ENCODE assay signal across 11 mouse cellular contexts in the genomic region with DNA sequence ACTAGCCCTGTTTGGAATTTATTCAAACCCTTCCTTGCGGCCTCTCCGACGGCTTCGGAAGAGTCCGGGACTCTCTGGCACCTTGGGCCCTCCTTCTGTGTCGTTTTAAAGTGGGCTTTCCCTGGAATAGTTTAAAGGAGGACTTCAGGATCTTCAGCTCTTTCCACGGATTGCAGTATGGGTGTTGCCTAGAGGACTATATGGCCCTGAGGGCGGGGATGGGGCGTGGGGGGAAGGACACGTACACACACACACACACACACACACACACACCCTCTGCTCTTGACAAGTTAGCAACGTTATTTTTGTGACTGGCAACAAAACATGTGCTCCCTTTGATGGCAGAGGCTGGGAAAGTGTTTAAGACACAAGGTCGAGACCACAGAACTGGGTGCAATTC. TPM values are rescaled to one million over a fixed set of nuclear protein-coding genes. Genes with fewer than 3 reads are reported as not detected.
DNase-seq lines count a peak whose midpoint lies in the region; ATAC-seq and TF ChIP-seq lines count a peak whose summit lies in the region.
"Had no signal": no experiment of that assay in that cellular context is flagged by ENCODE, and none has a peak within 500 bp of the region (broad histone marks: within the 10 kb centered on the region; RNA-seq: fewer than 3 reads in every experiment).

No protein-coding gene starts in this region.

- ATAC-seq in embryonic facial prominence, embryonic 11.5 days (replicated peaks; ENCODE audit: insufficient number of reproducible peaks, low FRiP score, low TSS enrichment, low read depth) = no peak
- ATAC-seq in hindbrain, embryonic 12.5 days (ENCODE audit: low FRiP score) = no peak
- no peak for ATAC-seq in midbrain, postnatal 0 days (ENCODE audit: low FRiP score)

- no peaks in the 10 kb centered on the region for H3K9me3 ChIP-seq in embryonic facial prominence, embryonic 11.5 days (replicated peaks; ENCODE audit: control insufficient read depth, low read length)
- no peaks in the 10 kb centered on the region for H3K9me3 ChIP-seq in hindbrain, embryonic 12.5 days (replicated peaks)
- H3K9me3 ChIP-seq in midbrain, postnatal 0 days (ENCODE audit: low read length) = no peaks in the 10 kb centered on the region

- TF ChIP-seq CTCF in kidney, adult 2 months (conservative IDR thresholded peaks at IDR 0.05; ENCODE audit: insufficient read depth, insufficient read length, low read depth, low read length) = no peak
- no peak for TF ChIP-seq CTCF in midbrain, postnatal 0 days (IDR thresholded peaks at IDR 0.05)

- peaks cover 15% of the 10 kb centered on the region; the same call in 1 of the 2 replicates for H3K4me1 ChIP-seq in kidney, adult 2 months (ENCODE audit: control insufficient read depth, insufficient read depth, low read length)
- no peaks in the 10 kb centered on the region; the same call in 1 of the 2 replicates for H3K4me1 ChIP-seq in embryonic facial prominence, embryonic 11.5 days (ENCODE audit: control insufficient read depth, insufficient read depth, low read length)
- H3K4me1 ChIP-seq in hindbrain, embryonic 12.5 days = peaks cover 26% of the 10 kb centered on the region
- peaks cover 3% of the 10 kb centered on the region; the same call in 1 of the 2 replicates for H3K4me1 ChIP-seq in midbrain, postnatal 0 days (ENCODE audit: insufficient read depth, low read length)

- H3K27me3 ChIP-seq in kidney, adult 2 months (replicated peaks; ENCODE audit: control insufficient read depth, insufficient read depth, low read length) = no peaks in the 10 kb centered on the region
- H3K27me3 ChIP-seq in embryonic facial prominence, embryonic 11.5 days (ENCODE audit: control insufficient read depth, insufficient read depth, low read length) = no peaks in the 10 kb centered on the region
- H3K27me3 ChIP-seq in hindbrain, embryonic 12.5 days = peaks cover 27% of the 10 kb centered on the region
- no peaks in the 10 kb centered on the region for H3K27me3 ChIP-seq in midbrain, postnatal 0 days (ENCODE audit: insufficient read depth, low read length)

- TF ChIP-seq POLR2A in kidney, adult 2 months (IDR thresholded peaks at IDR 0.05; ENCODE audit: low read depth, low read length) = no peak

- no peak overlapping the region for H3K9ac ChIP-seq in embryonic facial prominence, embryonic 11.5 days (replicated peaks; ENCODE audit: low read length)
- no peak overlapping the region for H3K9ac ChIP-seq in hindbrain, embryonic 12.5 days
- peak overlapping the region; percentile 19; the same call in 1 of the 2 replicates for H3K9ac ChIP-seq in midbrain, postnatal 0 days (replicated peaks; ENCODE audit: low read length, poor library complexity, severe bottlenecking)

- no peak overlapping the region for H3K27ac ChIP-seq in kidney, adult 2 months (ENCODE audit: insufficient read depth, low read depth, low read length)
- no peak overlapping the region for H3K27ac ChIP-seq in embryonic facial prominence, embryonic 11.5 days (replicated peaks; ENCODE audit: low read depth, low read length)
- H3K27ac ChIP-seq in hindbrain, embryonic 12.5 days = no peak overlapping the region
- no peak overlapping the region for H3K27ac ChIP-seq in midbrain, postnatal 0 days (ENCODE audit: low read depth, low read length)

- peak overlapping the region; percentile 88 for H3K4me2 ChIP-seq in embryonic facial prominence, embryonic 11.5 days (ENCODE audit: low read depth, low read length)
- peak overlapping the region; percentile 67 for H3K4me2 ChIP-seq in hindbrain, embryonic 12.5 days (replicated peaks)
- H3K4me2 ChIP-seq in midbrain, postnatal 0 days (ENCODE audit: low read depth, low read length, poor library complexity, severe bottlenecking) = peak overlapping the region; percentile 71

- peak overlapping the region; percentile 27; the same call in 1 of the 2 replicates for H3K4me3 ChIP-seq in kidney, adult 2 months (ENCODE audit: insufficient read depth, low read depth, low read length)
- H3K4me3 ChIP-seq in embryonic facial prominence, embryonic 11.5 days (ENCODE audit: low read depth, low read length) = peak overlapping the region; percentile 65; the same call in 1 of the 2 replicates
- peak overlapping the region; percentile 64; the same call in 1 of the 2 replicates for H3K4me3 ChIP-seq in hindbrain, embryonic 12.5 days
- peak overlapping the region; percentile 70 for H3K4me3 ChIP-seq in midbrain, postnatal 0 days (ENCODE audit: low read depth, low read length)

- no peak for DNase-seq in kidney, adult 2 months
- no peak for DNase-seq in kidney, postnatal 25 days
- no peak for DNase-seq in embryonic facial prominence, embryonic 11.5 days (ENCODE audit: low spot score)
- DNase-seq in midbrain, postnatal 0 days (ENCODE audit: low spot score) = no peak
- DNase-seq in adrenal gland, postnatal 36 days = no peak
- no peak for DNase-seq in left cerebral cortex, adult 9 months (ENCODE audit: low spot score in 2 of 2)
- no peak for DNase-seq in gastrocnemius, adult 18-20 months (ENCODE audit: low spot score)
- DNase-seq: thymus, adult 2 months had no signal

- H3K36me3 ChIP-seq in kidney, adult 2 months (ENCODE audit: control insufficient read depth, insufficient read depth, low read length) = no peaks in the 10 kb centered on the region
- no peaks in the 10 kb centered on the region for H3K36me3 ChIP-seq in embryonic facial prominence, embryonic 11.5 days (replicated peaks; ENCODE audit: control insufficient read depth, insufficient read depth, low read depth, low read length)
- no peaks in the 10 kb centered on the region for H3K36me3 ChIP-seq in hindbrain, embryonic 12.5 days
- H3K36me3 ChIP-seq in midbrain, postnatal 0 days (ENCODE audit: insufficient read depth, low read length) = no peaks in the 10 kb centered on the region; the same call in 1 of the 2 replicates

- WGBS in kidney, adult 2 months = 26% methylated on average over 12 of the region's 12 CpGs
- 38% methylated on average over 12 of the region's 12 CpGs for WGBS in embryonic facial prominence, embryonic 11.5 days
- WGBS in hindbrain, embryonic 12.5 days = 38% methylated on average over 12 of the region's 12 CpGs
- 38% methylated on average over 12 of the region's 12 CpGs for WGBS in midbrain, postnatal 0 days

RNA-seq across cellular contexts. Expression of a gene that starts 1.2 kb away (rescaled TPM):
- polyA plus RNA-seq in kidney, adult 2 months (2012; rRNA removed) = 16.8 and 17.4 TPM in 2 replicates
- 14.2 and 14.9 TPM in 2 replicates for polyA plus RNA-seq in embryonic facial prominence, embryonic 11.5 days (2014; fragmentation: Nextera tagmentation; extraction: Ambion mirVana)
- 6.5 and 7.6 TPM in 2 replicates for polyA plus RNA-seq in hindbrain, embryonic 12.5 days (2016; fragmentation: Nextera tagmentation; extraction: Ambion mirVana)
- total RNA-seq in midbrain, postnatal 0 days (2014; rRNA removed) = 12.6 and 15.6 TPM in 2 replicates
- polyA plus RNA-seq in midbrain, postnatal 0 days (2015; fragmentation: Nextera tagmentation; extraction: Ambion mirVana) = 16.5 and 16.7 TPM in 2 replicates
- 10 to 100 TPM; 11.1 to 12.5 TPM for total RNA-seq in adrenal gland, postnatal 36 days (2021)
- 1 to 10 TPM; 3.3 to 7.9 TPM for total RNA-seq in gastrocnemius, adult 18-20 months (2021)

RNA-seq across cellular contexts. Expression of a gene that starts 54.0 kb away (rescaled TPM):
- polyA plus RNA-seq in kidney, adult 2 months (2012; rRNA removed) = not detected in 2 replicates
- polyA plus RNA-seq in embryonic facial prominence, embryonic 11.5 days (2014; fragmentation: Nextera tagmentation; extraction: Ambion mirVana) = not detected in 2 replicates
- not detected in 2 replicates for polyA plus RNA-seq in hindbrain, embryonic 12.5 days (2016; fragmentation: Nextera tagmentation; extraction: Ambion mirVana)
- not detected in 2 replicates for total RNA-seq in midbrain, postnatal 0 days (2014; rRNA removed)
- polyA plus RNA-seq in midbrain, postnatal 0 days (2015; fragmentation: Nextera tagmentation; extraction: Ambion mirVana) = not detected in 2 replicates
- total RNA-seq in adrenal gland, postnatal 36 days (2021) = not detected
- not detected for total RNA-seq in gastrocnemius, adult 18-20 months (2021)
- total RNA-seq: layer of hippocampus, postnatal 25 days had no signal
- polyA plus RNA-seq: brain, embryonic 14.5 days; thymus, adult 2 months had no signal
